Mouse (Mus musculus) olfactory bulb, adult 2 months (tissue): ENCODE results near the gene Adgre5.

ENCODE experiments used
- CTCF ChIP-seq: fragments of 200-500 bp; IDR thresholded peaks from 2 replicates; pipeline ENCODE4 v1.5.1; 2012; ENCODE audit warnings: low read depth, mild to moderate bottlenecking, low read length, moderate library complexity; ENCODE audit not compliant: insufficient read depth
- POLR2A ChIP-seq: fragments of 200-500 bp; IDR thresholded peaks from 2 replicates; pipeline ENCODE4 v1.6.1; 2012; ENCODE audit warnings: mild to moderate bottlenecking, low read depth, low read length, moderate library complexity; ENCODE audit not compliant: insufficient read depth

DNA sequence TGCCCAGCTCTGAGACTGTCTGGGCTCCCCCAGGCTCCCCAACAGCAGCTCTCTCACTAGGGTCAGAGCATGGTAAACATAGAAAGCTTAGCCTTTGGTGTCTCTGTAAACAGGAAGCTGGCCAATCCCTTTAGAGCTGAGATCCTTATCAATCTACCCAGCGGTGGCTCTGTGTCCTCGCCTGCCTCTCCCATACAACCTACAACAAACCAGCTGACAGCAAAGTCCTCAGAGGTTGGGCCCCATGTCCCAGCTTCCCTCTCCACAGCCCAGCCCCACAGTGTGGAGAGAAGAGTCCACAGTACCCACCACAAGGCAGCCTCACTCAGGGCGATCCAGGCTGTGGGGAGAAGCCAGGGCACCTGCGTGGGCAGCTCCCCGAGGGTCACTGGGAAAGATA is 38.5 kb upstream of the Adgre5 start:
- TF ChIP-seq CTCF: no peak
- TF ChIP-seq POLR2A: no peak
